Mouse (Mus musculus) yolk sac, embryonic 10.5 days (tissue): ENCODE measurements around the gene Plekhs1.
"Not testable (repeated sequence)": the region's sequence is repeated elsewhere in the genome, so short reads cannot be mapped to it uniquely, and the experiment has no call there.

ENCODE experiments used
- DNase-seq: peaks from one replicate; pipeline ENCODE4 v3.0.0-alpha.2; 2017; ENCODE audit warnings: low spot score

The Plekhs1 gene

DNA sequence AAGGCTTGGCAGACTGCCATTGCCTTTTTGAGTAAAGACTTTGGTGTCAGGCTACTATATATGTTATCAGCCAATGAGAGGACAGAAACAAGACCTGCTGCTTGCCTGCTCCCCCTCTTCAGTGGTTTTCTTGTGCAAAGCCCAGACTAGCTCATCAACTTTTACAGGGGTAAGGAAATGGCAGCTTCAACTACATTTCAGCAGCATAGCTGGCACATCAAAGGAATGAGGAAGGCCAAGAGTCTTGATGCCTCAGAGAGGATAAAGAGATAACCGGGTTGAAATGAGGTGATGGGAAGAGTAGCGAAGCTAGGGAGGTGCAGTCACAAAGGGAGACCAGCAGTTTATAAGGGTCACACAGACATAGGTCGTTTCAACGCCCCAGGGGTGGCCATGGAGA, 3.9 kb upstream of the Plekhs1 start:
- DNase-seq = no peak

DNA sequence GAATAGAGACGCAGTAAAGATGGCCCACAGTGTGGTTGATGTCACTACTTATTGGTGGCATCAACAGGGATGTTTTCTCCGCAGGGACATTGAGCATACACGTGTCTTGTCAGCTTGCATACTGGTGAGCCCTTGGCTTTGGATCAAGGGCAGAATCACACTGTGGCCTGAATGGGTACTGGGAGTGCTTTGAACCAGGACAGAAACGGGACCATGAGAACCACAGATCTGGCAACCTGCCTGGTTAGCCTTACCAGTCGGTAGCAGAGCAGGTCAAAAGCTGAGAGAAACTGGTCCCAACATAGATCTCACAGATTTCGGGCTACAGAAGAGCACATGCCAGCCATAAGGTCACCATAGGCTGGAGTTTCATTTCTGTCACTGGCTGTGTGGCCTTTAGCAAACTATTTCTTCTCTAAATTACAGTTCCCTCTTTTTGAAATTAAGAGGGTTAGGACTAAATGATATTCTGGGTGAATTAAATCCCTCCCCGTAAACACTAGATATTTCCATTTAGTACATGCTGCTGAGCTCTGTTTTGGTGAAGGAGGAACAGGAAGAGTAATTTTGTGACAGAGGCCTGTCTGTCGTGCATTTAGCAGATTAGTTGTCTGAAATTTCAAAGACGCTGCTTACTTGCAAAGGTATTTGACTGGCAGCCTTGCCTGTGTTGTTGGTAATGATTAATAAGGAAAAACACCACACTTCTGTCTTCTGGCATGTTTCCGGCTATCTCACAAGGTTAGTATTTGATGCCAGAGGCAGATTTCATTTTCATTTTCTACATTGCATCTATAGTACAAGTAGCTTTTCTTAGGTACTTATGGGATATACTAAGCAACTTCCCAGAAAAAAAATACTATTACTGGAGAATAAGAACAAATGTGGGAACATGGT, 2.0 kb upstream of the Plekhs1 start:
- DNase-seq = no peak

DNA sequence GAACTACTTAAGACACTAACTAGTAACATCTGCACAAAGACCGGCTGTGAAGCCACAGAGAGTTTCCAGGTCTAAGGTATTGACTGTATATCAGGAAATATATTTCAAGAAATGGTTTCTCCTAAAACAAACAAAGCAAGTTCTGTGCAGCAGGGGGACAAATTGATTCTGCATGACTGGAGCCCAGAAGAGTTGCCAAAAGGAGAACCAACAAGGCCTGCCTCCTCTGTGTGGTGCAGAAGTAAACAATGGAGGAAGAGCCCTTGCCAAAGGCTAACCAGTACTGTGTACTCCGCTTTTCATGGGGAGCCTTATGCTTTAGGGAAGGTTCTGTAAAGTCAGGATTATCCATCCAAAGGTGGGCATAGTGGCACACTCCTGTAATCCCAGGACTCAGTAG, 1.2 kb upstream of the Plekhs1 start:
- DNase-seq = no peak

DNA sequence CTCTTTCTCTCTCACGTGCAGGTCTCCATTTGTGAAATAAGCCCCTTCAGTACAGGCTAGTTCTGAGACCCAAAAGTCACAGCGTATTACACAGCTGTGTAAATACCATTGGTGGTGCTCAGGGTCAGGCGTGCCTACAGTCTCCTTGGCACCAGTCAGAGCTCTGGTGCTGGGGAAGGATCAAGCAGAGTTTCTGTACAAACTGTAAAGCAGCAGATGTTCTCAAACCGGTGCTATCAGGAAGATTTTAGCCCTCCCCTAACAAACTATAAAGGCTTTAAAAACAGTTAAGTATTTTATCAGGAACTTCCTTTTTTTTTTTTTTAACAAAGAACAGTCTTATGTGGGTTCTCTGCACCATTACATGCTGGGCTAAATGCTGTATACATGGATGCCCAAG, 1.3 kb downstream of the Plekhs1 start:
- DNase-seq = no peak

DNA sequence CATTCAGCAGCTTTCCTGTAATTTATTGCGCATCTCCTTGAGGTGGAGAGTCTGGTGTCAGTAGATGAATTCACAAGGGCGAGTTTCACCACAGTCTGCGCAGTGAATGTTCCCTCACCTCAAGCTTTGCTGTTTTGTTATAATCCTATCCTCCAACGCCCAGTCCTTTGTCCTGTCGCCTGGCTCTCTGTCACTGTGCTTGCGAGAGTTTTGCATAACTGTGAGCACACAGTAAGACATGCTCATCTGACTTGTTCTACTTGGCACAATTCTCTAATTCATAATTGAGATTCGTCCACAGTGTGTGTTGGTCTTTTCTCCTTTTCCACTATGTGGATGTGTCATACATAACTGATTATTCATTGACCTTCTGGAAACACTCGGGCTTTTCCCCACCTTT, 5.0 kb downstream of the Plekhs1 start:
- DNase-seq = no peak

GRCm38 (mm10) chr19:56470286-56471020, 9.0 kb downstream of the Plekhs1 start:
- DNase-seq = no peak

DNA sequence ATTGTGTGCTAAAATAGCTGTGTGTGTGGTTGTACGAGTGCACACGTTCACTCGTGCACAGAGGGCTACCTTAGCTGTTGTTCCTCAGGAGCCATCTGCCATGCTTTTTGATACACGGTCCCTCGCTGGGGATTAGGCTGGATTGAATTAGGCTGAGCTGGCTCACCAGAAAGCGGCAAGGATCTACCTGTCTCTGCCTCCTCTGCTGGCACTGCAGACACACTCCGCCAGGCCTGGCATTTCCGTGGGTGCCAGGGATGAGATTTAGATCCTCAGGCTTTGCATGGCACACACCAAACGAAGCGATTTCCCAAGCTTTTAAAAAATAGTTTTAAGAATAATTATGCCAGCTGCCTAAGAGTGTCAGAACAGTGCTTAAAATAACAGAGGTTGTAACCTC, 10.5 kb downstream of the Plekhs1 start:
- DNase-seq = no peak

DNA sequence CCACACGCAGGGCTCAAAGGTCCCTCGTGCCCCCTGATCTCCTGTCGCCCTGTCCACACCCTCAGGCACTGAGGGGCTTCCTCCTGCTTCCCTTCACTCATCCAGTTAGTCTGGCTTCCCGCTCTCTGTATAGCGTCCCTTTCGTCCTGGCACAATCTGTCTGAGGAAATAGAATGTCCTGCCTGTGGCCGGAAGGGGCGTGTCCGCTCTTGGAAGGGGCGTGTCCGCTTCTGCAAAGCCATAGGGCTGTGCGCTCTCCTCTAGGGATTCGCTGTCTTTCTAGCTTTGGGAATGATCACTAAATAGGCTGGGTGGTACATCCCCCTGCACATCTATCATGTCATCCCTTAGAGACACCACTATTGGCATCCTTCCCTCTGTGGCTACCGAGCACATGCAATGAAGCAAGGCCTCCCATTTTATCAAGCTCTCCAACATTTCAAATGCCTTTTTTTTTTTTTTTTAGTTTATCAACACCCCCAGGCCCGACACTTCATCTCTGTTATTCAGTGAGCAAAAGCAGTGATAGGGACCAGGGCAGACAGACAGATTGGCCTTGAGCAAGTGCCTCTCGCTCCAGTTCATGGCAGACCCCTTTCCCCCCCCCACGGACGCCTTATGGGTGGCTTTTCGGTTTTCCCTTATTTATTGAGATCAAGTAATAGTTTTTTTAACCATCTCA, 13.6 kb downstream of the Plekhs1 start:
- DNase-seq = peak; percentile 10

DNA sequence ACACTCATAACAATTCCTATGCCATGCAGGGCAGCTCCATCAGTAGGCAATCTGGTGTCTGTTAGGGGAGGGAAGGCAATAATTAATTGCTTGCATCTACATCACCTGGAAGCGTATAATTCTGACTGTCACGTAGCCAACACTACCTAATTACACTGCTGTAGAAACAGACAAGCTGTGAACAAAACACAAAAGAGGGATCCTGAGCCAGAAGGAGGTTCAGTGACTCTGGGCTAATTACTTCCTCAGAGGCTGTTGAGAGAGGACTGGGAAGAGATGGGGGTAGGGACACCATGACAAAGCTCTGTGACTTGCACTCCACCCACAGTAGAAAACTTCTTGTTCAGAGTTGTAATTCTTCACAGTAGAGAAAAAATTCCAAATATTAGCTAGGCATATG, 15.1 kb downstream of the Plekhs1 start:
- no peak for DNase-seq

DNA sequence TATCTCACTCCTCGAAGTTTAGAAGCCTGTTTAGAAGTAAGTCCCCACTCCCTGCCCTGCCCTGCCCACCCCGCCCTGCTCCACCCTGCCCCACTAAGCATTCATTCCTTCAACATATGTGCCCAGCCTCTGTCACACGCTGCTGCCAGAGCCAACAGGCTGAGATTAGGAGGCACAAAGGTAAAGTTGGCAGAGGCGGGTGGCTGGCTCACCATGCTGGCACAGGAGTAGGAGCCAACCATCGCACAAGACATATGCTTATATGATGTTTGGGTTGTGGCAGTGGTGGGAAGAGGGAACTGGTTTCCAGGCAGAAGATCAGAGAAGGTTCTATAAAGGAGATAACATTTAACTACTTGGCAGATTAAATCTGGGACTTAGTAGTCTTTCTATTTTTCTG, 15.8 kb downstream of the Plekhs1 start:
- DNase-seq = no peak

DNA sequence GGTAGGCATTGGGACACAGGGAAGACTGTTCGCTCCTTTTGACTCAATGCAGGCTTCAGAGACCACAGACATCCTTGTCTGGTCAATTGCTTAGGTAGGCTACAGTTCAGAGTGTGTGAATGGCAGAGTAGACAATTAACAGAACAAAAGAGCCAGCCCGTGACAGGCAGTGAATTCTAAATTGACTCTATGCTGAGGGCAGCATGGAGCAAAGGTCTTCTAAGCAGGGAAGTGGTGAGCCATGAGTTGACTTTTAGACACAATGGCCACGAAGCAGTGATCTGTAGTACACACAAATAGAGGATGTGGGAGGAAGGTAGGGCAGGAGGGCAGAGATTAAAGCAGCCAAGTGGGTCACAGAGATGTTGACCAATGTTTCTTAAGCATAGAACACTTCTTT, 16.4 kb downstream of the Plekhs1 start:
- DNase-seq = no peak

- DNase-seq = no peak
Measured at GRCm38 (mm10) chr19:56484630-56485375, 23.4 kb downstream of the Plekhs1 start.

GRCm38 (mm10) chr19:56485376-56486271, 24.2 kb downstream of the Plekhs1 start:
- no peak for DNase-seq

DNA sequence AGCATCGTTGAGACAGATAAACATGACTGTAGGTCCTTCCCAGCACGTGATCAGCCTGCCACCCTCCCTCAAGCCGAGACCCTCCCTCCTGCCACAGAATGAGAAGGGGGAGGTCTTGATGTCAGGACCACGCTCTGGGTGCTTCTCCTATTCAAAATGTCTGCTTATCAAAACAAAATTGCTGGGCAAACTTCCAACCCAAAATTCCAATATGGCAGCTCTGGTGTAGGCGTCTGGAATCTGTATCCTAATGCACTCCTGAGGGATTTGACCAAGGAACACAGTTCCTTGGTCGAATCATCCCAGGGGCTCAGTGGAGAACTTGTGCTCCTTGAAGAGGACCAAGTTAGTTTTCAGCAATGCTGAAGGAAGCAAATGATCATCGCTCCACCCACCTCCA, 25.5 kb downstream of the Plekhs1 start:
- no peak for DNase-seq

GRCm38 (mm10) chr19:56487339-56487738, 25.9 kb downstream of the Plekhs1 start:
- no peak for DNase-seq

GRCm38 (mm10) chr19:56489601-56490000, 28.2 kb downstream of the Plekhs1 start:
- no peak for DNase-seq

DNA sequence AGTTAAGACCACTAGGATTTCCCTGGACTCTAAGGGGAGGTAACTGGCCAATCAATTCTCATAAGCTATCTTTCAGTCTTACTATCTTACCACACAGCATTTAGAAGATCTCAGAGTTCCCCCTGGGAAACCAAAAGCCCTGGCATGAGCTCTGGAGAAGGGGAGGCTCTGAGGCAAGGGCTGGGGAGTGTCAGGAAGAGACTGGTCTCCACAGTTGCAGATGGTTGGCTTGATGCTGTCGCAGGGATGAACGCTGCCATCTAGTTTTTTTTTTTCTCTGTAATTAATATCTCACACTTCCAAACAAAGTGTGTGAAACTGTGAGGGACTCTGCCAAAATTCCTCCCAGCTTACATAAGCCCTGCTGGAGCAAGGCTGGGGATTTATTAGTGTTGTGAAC, 32.7 kb downstream of the Plekhs1 start:
- DNase-seq = not testable (repeated sequence)

DNA sequence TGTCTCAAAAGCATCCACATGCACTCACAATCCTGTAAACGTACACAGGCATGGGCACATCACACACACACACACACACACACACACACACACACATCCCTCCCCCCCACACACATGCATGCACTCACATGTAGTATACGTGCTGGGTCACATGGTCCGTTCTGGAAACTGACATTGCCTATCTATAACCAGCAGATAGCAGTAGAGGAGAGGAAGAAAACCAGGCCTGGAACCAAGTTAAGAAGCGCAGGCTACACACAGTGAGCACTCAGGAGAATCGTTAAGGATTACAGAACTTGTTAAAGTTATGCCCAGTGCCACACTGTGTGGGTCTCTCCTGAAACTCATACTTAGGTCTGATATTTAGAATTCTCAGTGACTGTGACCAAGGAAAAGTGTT, 41.6 kb downstream of the Plekhs1 start:
- not testable (repeated sequence) for DNase-seq

- DNase-seq = not testable (repeated sequence)
Measured at GRCm38 (mm10) chr19:56503525-56503924, 42.1 kb downstream of the Plekhs1 start.

DNA sequence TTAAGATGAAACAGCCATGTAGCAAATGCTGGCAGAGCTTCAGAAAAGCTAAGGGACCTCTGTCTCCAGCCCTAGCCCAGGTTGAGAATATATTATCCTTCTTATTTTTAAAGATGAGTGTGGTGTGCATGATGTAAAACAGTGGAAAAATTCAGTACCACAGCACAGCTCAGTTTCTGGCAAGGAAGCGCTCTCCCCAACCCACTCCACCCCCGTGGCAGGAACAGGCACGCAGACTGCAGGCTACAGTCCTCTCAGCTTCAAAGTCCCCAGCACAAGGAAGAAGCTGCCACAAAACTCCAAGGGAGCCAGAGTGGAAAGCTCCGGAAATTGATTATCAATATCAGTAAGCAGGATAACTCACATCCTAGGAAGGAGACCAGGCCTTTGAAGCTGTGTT, 49.8 kb downstream of the Plekhs1 start:
- DNase-seq = not testable (repeated sequence)

- DNase-seq = not testable (repeated sequence)
Measured at GRCm38 (mm10) chr19:56513527-56513926, 52.1 kb downstream of the Plekhs1 start.
